Mouse (Mus musculus) cerebellum, adult 2 months (tissue): ENCODE data around the gene Ppp5c.

Experiments
- CTCF ChIP-seq: fragments of 200-500 bp; IDR thresholded peaks from 2 replicates; pipeline ENCODE4 v1.5.1; 2011; ENCODE audit warnings: low read depth, mild to moderate bottlenecking, control low read depth, low read length, moderate library complexity, borderline replicate concordance; ENCODE audit not compliant: insufficient read depth
- POLR2A ChIP-seq: fragments of 200-500 bp; IDR thresholded peaks from 2 replicates; pipeline ENCODE4 v1.6.1; 2011; ENCODE audit warnings: low read length, control low read depth, borderline replicate concordance; ENCODE audit not compliant: insufficient read depth

DNA sequence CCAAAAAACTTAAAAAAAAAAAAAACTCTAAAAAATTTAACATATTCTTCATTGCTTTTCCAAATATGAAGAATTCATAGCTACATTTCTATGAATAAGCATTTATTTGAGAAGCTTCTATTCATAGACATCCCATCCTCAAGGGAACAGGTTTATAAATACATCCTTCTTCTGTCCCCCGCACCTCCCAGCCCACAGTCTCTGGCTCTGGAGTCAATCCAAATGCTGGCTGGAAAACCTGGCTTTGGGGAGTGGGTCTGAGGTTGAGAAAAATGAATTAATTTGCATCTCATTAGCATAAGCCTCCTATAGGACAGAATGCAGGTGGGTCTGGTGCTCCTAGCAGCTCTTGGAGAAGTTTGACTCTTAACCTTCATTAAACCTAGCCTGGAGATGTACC lies 18.0 kb upstream of the Ppp5c start:
- TF ChIP-seq CTCF (no peak), POLR2A (no peak)
